Mouse (Mus musculus): ENCODE measurements around the gene Calm3. TPM values are rescaled to one million over a fixed set of nuclear protein-coding genes. Genes with fewer than 3 reads are reported as not detected.

Gene Calm3
- polyA plus RNA-seq, 1 experiment from 2014 or later = 333 TPM

GRCm38 (mm10) chr7:16944061-16944807 is 20.3 kb upstream of the Calm3 start, which contains the start of gene Pnmal2:
Pnmal2 (plus strand) TSS chr7:16944682.
- Histone ChIP-seq H3K27ac (ENCODE audit: low read length) (peak within 1 kb of the TSS; percentile 90), H3K4me1 (replicated peaks; ENCODE audit: control insufficient read depth, insufficient read depth, low read length) (peaks cover 71% of the 10 kb centered on the region), H3K27me3 (replicated peaks; ENCODE audit: control insufficient read depth, insufficient read depth, low read length) (peaks cover 8% of the 10 kb centered on the region; the same call in 1 of the 2 replicates), H3K36me3 (ENCODE audit: control insufficient read depth, insufficient read depth) (no peaks in the 10 kb centered on the region), H3K4me2 (ENCODE audit: low read length) (peak within 1 kb of the TSS; percentile 81), H3K9ac (replicated peaks; ENCODE audit: low read depth, low read length) (peak within 1 kb of the TSS; percentile 76), H3K4me3 (replicated peaks; ENCODE audit: low read length) (peak within 1 kb of the TSS; percentile 57), H3K9me3 (ENCODE audit: control insufficient read depth, low read length) (no peaks in the 10 kb centered on the region)
- WGBS = 14% methylated on average over 35 of the region's 36 CpGs
- peak; percentile 91 for ATAC-seq

GRCm38 (mm10) chr7:16942861-16943260 is 18.9 kb upstream of the Calm3 start:
- H3K27me3 ChIP-seq (replicated peaks; ENCODE audit: control insufficient read depth, insufficient read depth, low read length) = peaks cover 8% of the 10 kb centered on the region; the same call in 1 of the 2 replicates
- no peak overlapping the region for H3K4me3 ChIP-seq (replicated peaks; ENCODE audit: low read length)
- WGBS = 38% methylated on average over 4 of the region's 4 CpGs
- no peak overlapping the region for H3K4me2 ChIP-seq (ENCODE audit: low read length)
- H3K9me3 ChIP-seq (ENCODE audit: control insufficient read depth, low read length) = no peaks in the 10 kb centered on the region
- peak overlapping the region; percentile 90 for H3K27ac ChIP-seq (ENCODE audit: low read length)
- no peak overlapping the region for H3K9ac ChIP-seq (replicated peaks; ENCODE audit: low read depth, low read length)
- no peak for ATAC-seq
- peaks cover 70% of the 10 kb centered on the region for H3K4me1 ChIP-seq (replicated peaks; ENCODE audit: control insufficient read depth, insufficient read depth, low read length)
- no peaks in the 10 kb centered on the region for H3K36me3 ChIP-seq (ENCODE audit: control insufficient read depth, insufficient read depth)

GRCm38 (mm10) chr7:16940292-16940691 is 16.4 kb upstream of the Calm3 start:
- Histone ChIP-seq H3K4me3 (replicated peaks; ENCODE audit: low read length) (no peak overlapping the region), H3K9ac (replicated peaks; ENCODE audit: low read depth, low read length) (peak overlapping the region; percentile 19; the same call in 1 of the 2 replicates), H3K4me2 (ENCODE audit: low read length) (no peak overlapping the region), H3K9me3 (ENCODE audit: control insufficient read depth, low read length) (no peaks in the 10 kb centered on the region), H3K27ac (ENCODE audit: low read length) (peak overlapping the region; percentile 83), H3K4me1 (replicated peaks; ENCODE audit: control insufficient read depth, insufficient read depth, low read length) (peaks cover 45% of the 10 kb centered on the region), H3K27me3 (replicated peaks; ENCODE audit: control insufficient read depth, insufficient read depth, low read length) (peaks cover 1% of the 10 kb centered on the region; the same call in 1 of the 2 replicates), H3K36me3 (ENCODE audit: control insufficient read depth, insufficient read depth) (no peaks in the 10 kb centered on the region)
- 27% methylated on average over 7 of the region's 7 CpGs for WGBS
- 0 out of 2 replicates have a peak, but pooled peaks have one; percentile 6 for ATAC-seq

GRCm38 (mm10) chr7:16938117-16938791 is 14.3 kb upstream of the Calm3 start:
- 53% methylated on average over 17 of the region's 17 CpGs for WGBS
- Histone ChIP-seq H3K9me3 (ENCODE audit: control insufficient read depth, low read length) (no peaks in the 10 kb centered on the region), H3K4me2 (ENCODE audit: low read length) (peak overlapping the region; percentile 45), H3K27me3 (replicated peaks; ENCODE audit: control insufficient read depth, insufficient read depth, low read length) (no peaks in the 10 kb centered on the region), H3K4me1 (replicated peaks; ENCODE audit: control insufficient read depth, insufficient read depth, low read length) (peaks cover 36% of the 10 kb centered on the region), H3K36me3 (ENCODE audit: control insufficient read depth, insufficient read depth) (no peaks in the 10 kb centered on the region), H3K4me3 (replicated peaks; ENCODE audit: low read length) (peak overlapping the region; percentile 21; the same call in 1 of the 2 replicates), H3K9ac (replicated peaks; ENCODE audit: low read depth, low read length) (peak overlapping the region; percentile 32; the same call in 1 of the 2 replicates), H3K27ac (ENCODE audit: low read length) (peak overlapping the region; percentile 85)
- peak; percentile 86 for ATAC-seq

- Histone ChIP-seq H3K27me3 (replicated peaks; ENCODE audit: control insufficient read depth, insufficient read depth, low read length) (no peaks in the 10 kb centered on the region), H3K9me3 (ENCODE audit: control insufficient read depth, low read length) (no peaks in the 10 kb centered on the region), H3K27ac (ENCODE audit: low read length) (no peak overlapping the region), H3K4me3 (replicated peaks; ENCODE audit: low read length) (no peak overlapping the region), H3K4me2 (ENCODE audit: low read length) (no peak overlapping the region), H3K4me1 (replicated peaks; ENCODE audit: control insufficient read depth, insufficient read depth, low read length) (peaks cover 40% of the 10 kb centered on the region), H3K9ac (replicated peaks; ENCODE audit: low read depth, low read length) (no peak overlapping the region), H3K36me3 (ENCODE audit: control insufficient read depth, insufficient read depth) (no peaks in the 10 kb centered on the region)
- 49% methylated on average over 4 of the region's 4 CpGs for WGBS
- ATAC-seq = no peak
Measured at GRCm38 (mm10) chr7:16937312-16937711, 13.4 kb upstream of the Calm3 start.

GRCm38 (mm10) chr7:16932704-16933577 is 9.0 kb upstream of the Calm3 start:
- ATAC-seq = peak; percentile 58
- Histone ChIP-seq H3K27ac (ENCODE audit: low read length) (peak overlapping the region; percentile 68), H3K4me2 (ENCODE audit: low read length) (peak overlapping the region; percentile 7; the same call in 1 of the 2 replicates), H3K27me3 (replicated peaks; ENCODE audit: control insufficient read depth, insufficient read depth, low read length) (no peaks in the 10 kb centered on the region), H3K4me3 (replicated peaks; ENCODE audit: low read length) (no peak overlapping the region), H3K4me1 (replicated peaks; ENCODE audit: control insufficient read depth, insufficient read depth, low read length) (peaks cover 22% of the 10 kb centered on the region), H3K9me3 (ENCODE audit: control insufficient read depth, low read length) (no peaks in the 10 kb centered on the region), H3K36me3 (ENCODE audit: control insufficient read depth, insufficient read depth) (no peaks in the 10 kb centered on the region), H3K9ac (replicated peaks; ENCODE audit: low read depth, low read length) (no peak overlapping the region)
- WGBS = 24% methylated on average over 14 of the region's 14 CpGs

- H3K4me2 ChIP-seq (ENCODE audit: low read length) = no peak overlapping the region
- H3K27ac ChIP-seq (ENCODE audit: low read length) = peak overlapping the region; percentile 68
- H3K4me1 ChIP-seq (replicated peaks; ENCODE audit: control insufficient read depth, insufficient read depth, low read length) = peaks cover 21% of the 10 kb centered on the region
- no peaks in the 10 kb centered on the region for H3K27me3 ChIP-seq (replicated peaks; ENCODE audit: control insufficient read depth, insufficient read depth, low read length)
- peak; percentile 73 for ATAC-seq
- 16% methylated on average over 14 of the region's 14 CpGs for WGBS
- no peaks in the 10 kb centered on the region for H3K9me3 ChIP-seq (ENCODE audit: control insufficient read depth, low read length)
- H3K4me3 ChIP-seq (replicated peaks; ENCODE audit: low read length) = no peak overlapping the region
- no peaks in the 10 kb centered on the region for H3K36me3 ChIP-seq (ENCODE audit: control insufficient read depth, insufficient read depth)
- H3K9ac ChIP-seq (replicated peaks; ENCODE audit: low read depth, low read length) = no peak overlapping the region
Measured at GRCm38 (mm10) chr7:16931968-16932627, 8.2 kb upstream of the Calm3 start.

GRCm38 (mm10) chr7:16930850-16931249 is 6.9 kb upstream of the Calm3 start:
- no peak overlapping the region for H3K4me3 ChIP-seq (replicated peaks; ENCODE audit: low read length)
- H3K27me3 ChIP-seq (replicated peaks; ENCODE audit: control insufficient read depth, insufficient read depth, low read length) = no peaks in the 10 kb centered on the region
- no peaks in the 10 kb centered on the region for H3K36me3 ChIP-seq (ENCODE audit: control insufficient read depth, insufficient read depth)
- no peak overlapping the region for H3K9ac ChIP-seq (replicated peaks; ENCODE audit: low read depth, low read length)
- peaks cover 21% of the 10 kb centered on the region for H3K4me1 ChIP-seq (replicated peaks; ENCODE audit: control insufficient read depth, insufficient read depth, low read length)
- 4% methylated on average over 1 of the region's 1 CpGs for WGBS
- ATAC-seq = peak; percentile 19; the same call in 1 of the 2 replicates
- H3K4me2 ChIP-seq (ENCODE audit: low read length) = no peak overlapping the region
- H3K9me3 ChIP-seq (ENCODE audit: control insufficient read depth, low read length) = no peaks in the 10 kb centered on the region
- H3K27ac ChIP-seq (ENCODE audit: low read length) = no peak overlapping the region; the same call in 1 of the 2 replicates
